Mouse (Mus musculus) frontal cortex, adult (tissue): Measurements from ENCODE around the gene Serpinb1a.

Source experiments
- ATAC-seq: cut with Nextera tagmentation; 2 replicates; pipeline ENCODE4 v1.9.2; 2017; ENCODE audit warnings: mild to moderate bottlenecking, moderate library complexity, mixed read lengths; ENCODE audit not compliant: low TSS enrichment

The Serpinb1a gene

DNA sequence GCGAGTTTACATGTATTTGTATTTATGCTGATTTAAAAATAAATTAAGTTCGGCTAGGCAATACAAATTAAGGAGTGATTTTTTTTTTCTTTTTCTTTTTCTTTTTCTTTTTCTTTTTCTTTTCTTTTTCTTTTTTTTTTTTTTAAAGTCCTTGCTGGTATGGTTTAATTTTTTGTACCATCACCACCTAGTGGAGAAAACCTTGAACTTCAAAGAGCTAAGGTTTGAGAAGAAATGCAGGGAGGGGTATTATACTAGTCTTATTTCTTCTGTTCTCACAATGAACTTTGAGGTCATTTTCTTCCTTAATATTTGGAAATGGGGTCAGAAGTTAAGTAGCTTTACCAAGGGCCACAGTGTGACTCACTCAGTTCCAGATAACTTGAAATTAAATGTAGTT, 51.9 kb downstream of the Serpinb1a start:
- ATAC-seq = no peak

- no peak for ATAC-seq
Measured at GRCm38 (mm10) chr13:32797085-32797484, 53.9 kb downstream of the Serpinb1a start.

GRCm38 (mm10) chr13:32795166-32795565, 55.8 kb downstream of the Serpinb1a start:
- no peak for ATAC-seq

DNA sequence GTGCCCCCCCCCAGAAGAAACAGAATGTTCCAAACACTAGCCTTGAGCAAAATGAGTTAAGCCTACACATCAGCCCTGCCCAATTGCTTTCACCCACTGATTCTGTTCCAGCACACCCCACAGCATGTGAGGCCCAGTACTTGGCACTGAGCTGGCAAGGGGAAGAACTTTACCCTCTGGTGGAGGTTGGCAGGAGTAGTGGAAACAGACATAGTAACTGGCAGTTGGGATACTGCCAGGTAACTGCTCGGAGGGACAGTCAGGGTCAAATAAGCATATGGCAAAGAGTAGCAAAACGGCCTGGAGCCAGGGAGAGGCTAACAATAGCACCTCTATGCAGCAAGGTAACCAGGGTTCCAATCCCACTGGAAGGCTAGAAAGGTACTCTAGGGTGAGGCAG, 56.4 kb downstream of the Serpinb1a start:
- ATAC-seq = no peak
